Comparison of ENCODE assay signal across 9 mouse cellular contexts in the genomic region with DNA sequence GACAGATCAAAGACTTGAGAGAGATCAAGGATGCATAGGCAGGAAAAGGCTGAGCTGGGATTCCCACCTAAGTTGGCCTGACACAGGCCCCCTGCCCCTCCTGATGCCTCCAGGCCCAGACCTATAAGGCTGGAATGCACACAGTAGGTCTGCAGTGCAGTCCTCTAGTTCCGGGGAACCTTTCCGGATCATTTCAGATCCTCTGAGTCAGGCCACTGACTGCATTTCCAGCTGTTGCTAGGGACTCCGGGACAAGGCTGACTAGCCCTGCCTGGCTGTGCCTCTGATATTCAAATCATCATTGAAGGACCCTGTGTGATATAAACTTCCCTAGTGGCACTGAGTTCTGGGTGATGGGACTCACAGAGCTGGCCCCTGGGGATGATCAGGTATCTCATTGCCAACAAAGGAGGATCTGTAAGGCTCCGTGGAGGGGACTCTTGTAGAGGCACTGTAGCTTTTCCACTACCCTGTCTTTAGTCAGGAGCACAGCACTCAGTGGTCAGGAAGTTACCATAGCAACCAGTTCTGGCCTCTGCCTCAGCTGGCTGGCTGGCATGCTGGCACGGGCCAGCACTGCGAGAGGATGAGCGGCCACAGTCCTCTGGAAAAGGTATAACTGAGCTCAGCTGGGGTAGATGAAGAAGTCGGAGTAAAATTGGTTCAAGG.
DNase-seq lines count a peak whose midpoint lies in the region; ATAC-seq lines count a peak whose summit lies in the region.
"Had no signal": no experiment of that assay in that cellular context is flagged by ENCODE, and none has a peak within 500 bp of the region (broad histone marks: within the 10 kb centered on the region; RNA-seq: fewer than 3 reads in every experiment).

No protein-coding gene starts in this region.

- no peak overlapping the region for H3K27ac ChIP-seq in forebrain, embryonic 12.5 days
- no peak overlapping the region for H3K27ac ChIP-seq in midbrain, embryonic 10.5 days (replicated peaks)

- H3K4me2 ChIP-seq in forebrain, embryonic 12.5 days = no peak overlapping the region

- 44% methylated on average over 8 of the region's 8 CpGs for WGBS in forebrain, embryonic 12.5 days
- WGBS in midbrain, embryonic 10.5 days = 35% methylated on average over 8 of the region's 8 CpGs

- DNase-seq in kidney, adult 11 months = peak; percentile 65
- no peak for DNase-seq in kidney, adult 18-20 months
- peak; percentile 69 for DNase-seq in adipocyte (ENCODE audit: low spot score)
- DNase-seq in midbrain, embryonic 10.5 days (ENCODE audit: low spot score) = peak; percentile 49
- no peak for DNase-seq in left cerebral cortex, postnatal 36 days (ENCODE audit: low spot score in 2 of 2)
- no peak for DNase-seq in spleen, adult 12 weeks (ENCODE audit: low spot score)

- no peaks in the 10 kb centered on the region for H3K36me3 ChIP-seq in forebrain, embryonic 12.5 days (replicated peaks)
- H3K36me3 ChIP-seq in midbrain, embryonic 10.5 days = peaks cover 4% of the 10 kb centered on the region; the same call in 1 of the 2 replicates

- ATAC-seq in forebrain, embryonic 12.5 days (ENCODE audit: low FRiP score) = peak; percentile 81
- no peak for ATAC-seq in erythroblast, adult 5-6 weeks (replicated peaks; ENCODE audit: low FRiP score, poor library complexity, severe bottlenecking)

- H3K27me3 ChIP-seq in forebrain, embryonic 12.5 days = no peaks in the 10 kb centered on the region
- peaks cover 5% of the 10 kb centered on the region for H3K27me3 ChIP-seq in midbrain, embryonic 10.5 days (ENCODE audit: low read depth, poor library complexity, severe bottlenecking)
- H3K27me3 ChIP-seq: heart, embryonic 15.5 days had no signal

- H3K9me3 ChIP-seq in forebrain, embryonic 12.5 days = no peaks in the 10 kb centered on the region
- H3K9me3 ChIP-seq in midbrain, embryonic 10.5 days (replicated peaks) = no peaks in the 10 kb centered on the region
- H3K9me3 ChIP-seq: heart, embryonic 15.5 days had no signal

- peaks cover 21% of the 10 kb centered on the region for H3K4me1 ChIP-seq in forebrain, embryonic 12.5 days
- peaks cover 43% of the 10 kb centered on the region for H3K4me1 ChIP-seq in midbrain, embryonic 10.5 days

- no peak overlapping the region for H3K9ac ChIP-seq in forebrain, embryonic 12.5 days
- H3K9ac ChIP-seq: heart, embryonic 15.5 days had no signal

- intact Hi-C loops in left cerebral cortex, postnatal 36 days (cut with DNase I) = loop anchor here (10.0 kb wide), 1 partner anchor 246 kb away; no protein-coding TSS in a partner anchor

- H3K4me3 ChIP-seq in forebrain, embryonic 12.5 days (replicated peaks) = no peak overlapping the region
- H3K4me3 ChIP-seq in midbrain, embryonic 10.5 days = no peak overlapping the region
- H3K4me3 ChIP-seq: heart, embryonic 15.5 days had no signal

Comparison
In these comparisons a context has a peak if more than half of its experiments do, and no peak if none do; other contexts are left out.
1. DNase-seq: peak in kidney, adult 11 months (single experiment), adipocyte (single experiment) and midbrain, embryonic 10.5 days (single experiment); none in kidney, adult 18-20 months (single experiment), left cerebral cortex, postnatal 36 days (0 of 2) and spleen, adult 12 weeks (single experiment).